Mouse (Mus musculus): ENCODE results near the gene Shc4.

- TF ChIP-seq CTCF (IDR thresholded peaks at IDR 0.05; ENCODE audit: low read depth) (no peak), EP300 (IDR thresholded peaks at IDR 0.05; ENCODE audit: low read depth) (no peak)
These were observed 95.5 kb downstream of the Shc4 start for GRCm38 (mm10) chr2:125628487-125628886.

Measured in liver, postnatal 0 days (tissue).